Mouse (Mus musculus) intestine, embryonic 16.5 days (tissue): Measurements from ENCODE around the gene Ddc. TPM values are rescaled to one million over a fixed set of nuclear protein-coding genes. Genes with fewer than 3 reads are reported as not detected.

Experiments
- ATAC-seq: fragments of 200-750 bp; cut with Nextera tagmentation; 2 replicates; pipeline ENCODE4 v1.8.0; 2017; ENCODE audit warnings: moderate TSS enrichment, moderate library complexity
- H3K27ac ChIP-seq: fragments of 300-500 bp; sonication (generic); 2 replicates; pipeline ENCODE4 v1.5.1; 2014; ENCODE audit warnings: mild to moderate bottlenecking, low read length
- H3K27me3 ChIP-seq: fragments of 300-500 bp; sonication (generic); replicated peaks from 2 replicates; pipeline ENCODE4 v1.6.1; 2014; ENCODE audit warnings: low read length, control low read depth, mixed read lengths; ENCODE audit not compliant: control insufficient read depth, insufficient read depth
- H3K36me3 ChIP-seq: fragments of 300-500 bp; sonication (generic); 2 replicates; pipeline ENCODE4 v1.6.1; 2014; ENCODE audit warnings: low read length, control low read depth; ENCODE audit not compliant: control insufficient read depth, insufficient read depth
- H3K4me1 ChIP-seq: fragments of 300-500 bp; sonication (generic); 2 replicates; pipeline ENCODE4 v1.6.1; 2014; ENCODE audit warnings: low read length, control low read depth, mixed read lengths; ENCODE audit not compliant: control insufficient read depth, insufficient read depth
- H3K4me2 ChIP-seq: fragments of 300-500 bp; sonication (generic); 2 replicates; pipeline ENCODE4 v1.6.1; 2014; ENCODE audit warnings: low read depth, low read length, control low read depth
- H3K4me3 ChIP-seq: fragments of 300-500 bp; sonication (generic); 2 replicates; pipeline ENCODE4 v1.5.1; 2014; ENCODE audit warnings: mild to moderate bottlenecking, low read length
- H3K9ac ChIP-seq: fragments of 300-500 bp; sonication (generic); 2 replicates; pipeline ENCODE4 v1.6.1; 2014; ENCODE audit warnings: low read depth, low read length
- H3K9me3 ChIP-seq: fragments of 300-500 bp; sonication (generic); 2 replicates; pipeline ENCODE4 v1.6.1; 2016; ENCODE audit warnings: low read length, control low read depth; ENCODE audit not compliant: control insufficient read depth
- WGBS: fragments of 180-500 bp; shearing (Covaris S2); extraction: QIAGEN DNeasy Blood & Tissue Kit; methylation state at CpG from one replicate; pipeline ENCODE4 v1.1.7; 2014; 5-methylcytosine and 5-hydroxymethylcytosine counted together
- polyA plus RNA-seq: library from polyadenylated mRNA; unstranded; fragments of >200 nt; fragmentation: Nextera tagmentation; extraction: Ambion mirVana; gene quantifications from 2 replicates; pipeline ENCODE4 v1.2.1, GENCODE M21; 2015

The Ddc gene
- polyA plus RNA-seq, 1 experiment from 2014 or later: 44.0 TPM

- Histone ChIP-seq H3K27ac (no peak overlapping the region), H3K9ac (no peak overlapping the region), H3K36me3 (no peaks in the 10 kb centered on the region), H3K4me2 (no peak overlapping the region), H3K27me3 (no peaks in the 10 kb centered on the region), H3K4me1 (no peaks in the 10 kb centered on the region), H3K4me3 (no peak overlapping the region), H3K9me3 (no peaks in the 10 kb centered on the region)
- ATAC-seq: no peak
- 75% methylated on average over 1 of the region's 1 CpGs for WGBS
Measured at GRCm38 (mm10) chr11:11765414-11765813, 132.5 kb downstream of the Ddc start.

Other genes starting within 250 kb of the Ddc start
- 1.5 and 1.9 TPM in 2 replicates for gene Ikzf1, start 213.1 kb downstream of the Ddc start, polyA plus RNA-seq
- gene Fignl1, start 89.2 kb downstream of the Ddc start, polyA plus RNA-seq: 38.1 and 40.4 TPM in 2 replicates
- 237 and 238 TPM in 2 replicates for gene Grb10, start 140.5 kb upstream of the Ddc start, polyA plus RNA-seq